Mouse (Mus musculus) megakaryocyte, embryonic 14.5 days (primary cell): ENCODE results near the gene Faim. TPM values are rescaled to one million over a fixed set of nuclear protein-coding genes. Genes with fewer than 3 reads are reported as not detected.

Source experiments
- H3K27me3 ChIP-seq: replicated peaks from 2 replicates; pipeline ENCODE3; 2012; ENCODE audit warnings: inconsistent platforms
- H3K36me3 ChIP-seq: replicated peaks from 2 replicates; pipeline ENCODE3; 2012; ENCODE audit warnings: low read length, inconsistent platforms, mixed read lengths
- H3K4me1 ChIP-seq: 2 replicates; pipeline ENCODE4 v1.6.1; 2012; ENCODE audit warnings: inconsistent platforms
- H3K4me3 ChIP-seq: replicated peaks from 2 replicates; pipeline ENCODE3; 2012; ENCODE audit warnings: moderate library complexity, mild to moderate bottlenecking, inconsistent platforms
- H3K9me3 ChIP-seq: 2 replicates; pipeline ENCODE4 v1.6.1; 2012; ENCODE audit warnings: inconsistent platforms
- FLI1 ChIP-seq: IDR thresholded peaks from 2 replicates; pipeline ENCODE4 v1.6.1; 2012; ENCODE audit warnings: low read length, inconsistent platforms, mixed read lengths
- GATA1 ChIP-seq: IDR thresholded peaks from 3 replicates; pipeline ENCODE4 v1.6.1; 2012; ENCODE audit warnings: mixed read lengths, low read length, inconsistent platforms, borderline replicate concordance
- polyA plus RNA-seq: library from polyadenylated mRNA; stranded (reverse); fragments of >175 nt; gene quantifications from 2 replicates; pipeline ENCODE4 v1.2.3, GENCODE M21; 2012; ENCODE audit warnings: low replicate concordance; ENCODE audit not compliant: insufficient read depth

The Faim gene
- polyA plus RNA-seq, result 16.5 TPM in 1 of 2 replicates, not detected in the other

DNA sequence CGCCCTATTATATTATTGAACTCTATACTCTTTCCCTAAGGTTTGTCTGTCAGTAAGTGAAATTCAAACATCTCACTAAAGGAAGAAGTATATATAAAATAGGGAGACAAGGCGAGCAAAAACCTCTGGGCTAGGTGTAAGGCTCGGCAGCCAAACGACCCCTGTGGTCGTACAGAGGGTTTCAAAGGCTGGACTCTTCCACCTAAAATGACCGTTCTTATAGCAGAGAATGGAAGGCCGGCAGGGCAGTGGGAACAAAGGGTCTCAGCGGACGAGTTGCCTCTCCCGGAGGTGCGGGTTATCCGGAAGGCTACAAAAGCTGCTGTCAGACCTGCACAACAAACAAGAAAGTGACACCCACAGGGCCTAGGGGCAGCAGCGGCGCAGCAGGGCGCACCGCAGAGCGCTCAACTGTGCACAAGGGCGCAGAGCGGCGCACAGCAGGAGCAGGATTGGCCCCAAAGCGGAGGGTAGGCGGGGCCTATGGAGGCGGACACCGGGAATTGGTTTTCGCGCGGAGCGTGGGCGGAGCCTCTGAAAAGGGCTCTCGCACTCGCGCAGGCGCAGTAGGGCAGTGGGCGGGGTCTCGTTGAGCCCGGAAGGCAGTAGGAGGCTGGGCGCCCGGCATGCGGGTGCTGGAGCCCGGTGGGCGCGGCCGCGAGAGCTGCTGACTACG, at the start of gene Faim:
Gene Faim, plus strand, starts transcription at position 574 of the 676 bp plus-strand sequence.
- TF ChIP-seq GATA1 (no peak), FLI1 (no peak; the same call in 1 of the 2 replicates)
- Histone ChIP-seq H3K4me1 (peaks cover 18% of the 10 kb centered on the region), H3K27me3 (peaks cover 22% of the 10 kb centered on the region), H3K4me3 (peak within 1 kb of the TSS; percentile 98), H3K9me3 (no peaks in the 10 kb centered on the region), H3K36me3 (no peaks in the 10 kb centered on the region)

DNA sequence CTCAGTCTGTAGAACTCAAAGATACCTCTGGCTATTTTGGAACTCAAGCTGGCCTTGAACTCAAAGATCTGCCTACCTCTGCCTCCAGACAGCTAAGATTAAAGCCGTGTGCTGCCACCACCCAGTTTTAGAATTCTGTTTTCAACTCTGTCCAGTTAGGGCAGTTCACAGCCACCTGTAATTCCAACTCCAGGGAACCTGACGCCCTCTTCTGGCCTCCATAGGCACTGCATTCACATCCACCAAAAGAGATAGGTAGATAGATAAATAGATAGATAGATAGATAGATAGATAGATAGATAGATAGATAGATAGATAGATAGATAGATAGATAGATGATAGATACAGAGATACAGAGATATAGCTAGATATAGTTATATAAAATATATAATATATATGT, 46.9 kb upstream of the Faim start:
- Histone ChIP-seq H3K4me3 (no peak overlapping the region), H3K36me3 (no peaks in the 10 kb centered on the region), H3K9me3 (no peaks in the 10 kb centered on the region), H3K27me3 (peaks cover 37% of the 10 kb centered on the region), H3K4me1 (no peaks in the 10 kb centered on the region)
- TF ChIP-seq GATA1, result no peak

DNA sequence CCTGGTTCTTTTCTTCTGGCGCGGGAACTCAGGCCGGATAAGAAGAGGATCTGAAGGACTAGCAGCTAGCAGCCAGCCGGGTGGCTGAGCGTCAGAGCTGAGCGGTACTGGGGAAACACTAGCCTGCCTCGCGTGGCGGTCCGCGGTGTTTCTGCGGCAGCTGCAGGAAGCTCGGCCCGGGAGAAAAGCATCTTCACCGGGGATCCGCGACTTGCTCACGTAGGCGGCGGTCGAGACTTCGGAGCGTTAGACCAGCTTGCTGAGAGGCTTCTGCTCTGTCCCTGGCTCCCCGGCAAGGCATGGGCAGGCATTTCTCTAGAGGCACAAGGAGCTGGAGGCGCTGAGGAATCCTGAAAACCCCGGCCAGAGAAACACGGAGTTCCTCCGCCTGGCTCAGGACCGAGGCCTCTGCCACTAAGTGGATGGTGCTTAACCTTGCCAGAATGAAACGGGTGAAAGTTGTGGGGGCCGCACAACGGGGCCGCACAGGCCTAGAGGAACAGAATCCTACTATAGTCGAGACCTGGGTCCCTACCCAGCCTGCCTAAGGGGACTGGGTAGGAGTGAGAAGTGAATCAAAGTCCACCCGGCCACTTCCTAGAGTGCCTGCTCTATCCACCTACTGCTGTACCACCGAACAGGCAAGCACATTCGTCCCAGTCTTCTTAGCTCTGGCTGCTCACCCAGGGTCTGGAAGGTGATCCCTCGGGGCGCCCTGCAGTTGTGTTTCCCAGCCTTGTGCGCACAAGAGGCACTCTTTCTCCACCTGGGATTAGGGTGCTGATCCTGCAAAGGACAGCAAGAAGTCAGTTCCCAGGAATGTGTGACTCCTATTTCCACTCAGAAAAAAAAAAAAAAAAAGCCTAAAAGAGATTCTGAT, 33.8 kb upstream of the Faim start:
- peaks cover 92% of the 10 kb centered on the region for H3K27me3 ChIP-seq
- no peaks in the 10 kb centered on the region for H3K36me3 ChIP-seq
- TF ChIP-seq FLI1, result no peak
- no peak for TF ChIP-seq GATA1
- peaks cover 6% of the 10 kb centered on the region for H3K9me3 ChIP-seq
- H3K4me3 ChIP-seq, result no peak overlapping the region
- H3K4me1 ChIP-seq, result peaks cover 39% of the 10 kb centered on the region

DNA sequence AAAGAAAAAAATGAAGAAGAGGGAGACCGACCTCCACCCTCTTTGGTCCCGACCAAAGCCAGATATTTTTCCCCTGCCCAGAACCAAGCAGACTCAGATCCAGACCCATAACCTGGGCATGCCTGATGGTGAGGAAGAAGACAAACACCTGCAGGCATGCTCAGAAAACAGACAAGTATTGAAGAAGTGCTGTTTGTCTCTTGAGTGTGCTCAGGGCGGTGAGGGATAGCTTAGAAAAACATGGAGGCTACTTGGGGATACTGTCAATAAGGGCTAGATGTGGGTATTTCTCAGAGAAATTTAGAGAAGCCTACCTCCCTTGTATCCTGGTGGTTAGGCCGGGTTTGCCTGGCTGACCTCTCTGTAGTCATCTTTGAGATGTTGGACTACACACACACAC, 32.9 kb upstream of the Faim start:
- Histone ChIP-seq H3K27me3 (peaks cover 96% of the 10 kb centered on the region), H3K36me3 (no peaks in the 10 kb centered on the region), H3K4me3 (no peak overlapping the region), H3K4me1 (peaks cover 39% of the 10 kb centered on the region), H3K9me3 (peaks cover 5% of the 10 kb centered on the region)
- no peak for TF ChIP-seq GATA1
- TF ChIP-seq FLI1, result no peak

DNA sequence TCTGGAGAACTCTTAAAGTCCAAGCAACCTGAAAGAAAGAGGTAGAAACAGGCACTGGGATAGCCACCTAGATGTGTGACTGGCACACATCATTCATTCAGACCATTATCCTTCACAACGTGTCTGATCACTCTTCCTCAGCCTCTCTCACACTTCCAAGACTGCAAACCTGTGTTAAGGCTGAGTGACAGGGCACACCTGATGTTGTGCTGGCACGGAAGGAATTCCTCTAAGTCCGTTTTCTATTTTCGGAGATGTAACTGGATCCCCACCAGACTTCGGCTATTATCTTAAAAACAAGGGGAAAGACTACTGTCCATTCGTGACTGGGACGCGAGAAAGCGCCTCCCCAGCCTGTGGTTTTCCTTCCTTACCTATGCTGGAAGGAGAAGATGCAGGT, 32.3 kb upstream of the Faim start:
- H3K27me3 ChIP-seq, result peaks cover 98% of the 10 kb centered on the region
- TF ChIP-seq FLI1, result no peak
- TF ChIP-seq GATA1, result no peak
- H3K9me3 ChIP-seq, result peaks cover 5% of the 10 kb centered on the region
- peaks cover 39% of the 10 kb centered on the region for H3K4me1 ChIP-seq
- no peak overlapping the region for H3K4me3 ChIP-seq
- no peaks in the 10 kb centered on the region for H3K36me3 ChIP-seq

DNA sequence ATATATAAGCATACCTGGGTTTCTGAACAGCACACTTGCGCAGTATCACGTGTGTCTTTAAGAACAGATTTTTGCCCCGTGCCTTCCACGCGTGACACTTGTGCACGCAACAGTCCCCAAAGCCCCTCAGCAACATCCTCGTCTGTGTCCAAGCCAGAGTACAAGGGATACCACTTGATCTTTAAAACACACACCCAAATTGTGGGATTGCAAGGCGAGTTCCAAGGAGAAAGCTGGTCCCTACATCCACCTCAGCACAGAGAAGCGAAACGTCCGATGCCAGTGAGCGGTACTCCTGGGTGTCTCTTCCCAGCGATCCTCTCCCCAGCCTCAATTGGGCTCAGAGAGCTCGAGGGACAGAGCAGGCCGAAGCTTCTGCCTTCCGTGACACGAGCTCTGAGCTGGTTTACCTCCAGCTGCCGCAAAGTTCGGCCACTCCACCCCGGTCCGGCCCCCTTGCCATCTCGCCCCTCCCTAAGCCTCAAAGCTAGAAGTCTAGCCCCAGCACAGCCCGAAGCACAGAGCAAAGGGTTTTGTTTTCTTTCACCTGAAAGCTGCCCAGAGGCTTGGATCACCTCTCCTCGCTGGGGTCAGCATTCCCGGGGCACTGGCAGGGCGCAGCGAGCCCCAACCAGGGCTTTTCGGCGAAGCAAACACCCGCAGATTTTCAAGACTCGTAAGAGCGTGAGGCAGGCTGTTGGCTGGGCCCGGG, 31.6 kb upstream of the Faim start:
- peaks cover 7% of the 10 kb centered on the region for H3K9me3 ChIP-seq
- no peaks in the 10 kb centered on the region for H3K36me3 ChIP-seq
- H3K4me1 ChIP-seq, result peaks cover 39% of the 10 kb centered on the region
- no peak for TF ChIP-seq FLI1
- no peak for TF ChIP-seq GATA1
- H3K27me3 ChIP-seq, result peaks cover 98% of the 10 kb centered on the region
- peak overlapping the region; percentile 85 for H3K4me3 ChIP-seq

DNA sequence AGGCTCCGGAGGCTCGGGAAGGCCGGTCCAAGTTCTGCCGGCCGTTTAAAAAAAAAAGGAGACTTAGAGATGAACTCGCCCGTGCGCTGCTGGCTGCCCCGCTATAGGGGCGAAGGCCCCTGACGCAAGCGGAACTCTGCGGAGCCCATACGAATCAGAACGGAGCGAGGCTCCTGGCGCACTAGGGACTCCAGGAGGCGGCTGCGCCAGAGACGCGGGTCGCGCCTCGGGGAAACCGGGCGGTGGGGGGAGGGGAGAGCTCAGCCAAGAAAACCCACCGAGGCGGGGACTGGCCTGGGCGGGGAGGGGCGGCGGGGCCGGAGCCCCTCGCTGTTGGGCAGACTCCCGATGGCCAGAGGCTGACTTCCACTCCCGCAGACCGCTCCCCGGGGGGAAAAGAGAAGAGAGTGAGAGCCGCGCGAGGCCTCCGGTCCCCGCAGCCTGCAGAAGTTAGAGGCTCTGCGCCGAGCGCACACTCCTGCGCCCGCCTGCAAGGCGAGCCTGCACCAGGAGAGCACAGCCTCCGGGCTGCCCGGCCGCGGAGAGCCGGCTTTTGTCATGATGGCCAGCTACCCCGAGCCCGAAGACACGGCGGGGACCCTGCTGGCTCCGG, 31.0 kb upstream of the Faim start, which contains the start of gene Foxl2:
Gene Foxl2, plus strand, starts transcription at position 186 of the 613 bp plus-strand sequence.
- Histone ChIP-seq H3K4me1 (peaks cover 39% of the 10 kb centered on the region), H3K4me3 (peak within 1 kb of the TSS; percentile 85), H3K27me3 (peaks cover 100% of the 10 kb centered on the region), H3K36me3 (no peaks in the 10 kb centered on the region), H3K9me3 (peaks cover 6% of the 10 kb centered on the region)
- TF ChIP-seq FLI1 (no peak), GATA1 (no peak)

DNA sequence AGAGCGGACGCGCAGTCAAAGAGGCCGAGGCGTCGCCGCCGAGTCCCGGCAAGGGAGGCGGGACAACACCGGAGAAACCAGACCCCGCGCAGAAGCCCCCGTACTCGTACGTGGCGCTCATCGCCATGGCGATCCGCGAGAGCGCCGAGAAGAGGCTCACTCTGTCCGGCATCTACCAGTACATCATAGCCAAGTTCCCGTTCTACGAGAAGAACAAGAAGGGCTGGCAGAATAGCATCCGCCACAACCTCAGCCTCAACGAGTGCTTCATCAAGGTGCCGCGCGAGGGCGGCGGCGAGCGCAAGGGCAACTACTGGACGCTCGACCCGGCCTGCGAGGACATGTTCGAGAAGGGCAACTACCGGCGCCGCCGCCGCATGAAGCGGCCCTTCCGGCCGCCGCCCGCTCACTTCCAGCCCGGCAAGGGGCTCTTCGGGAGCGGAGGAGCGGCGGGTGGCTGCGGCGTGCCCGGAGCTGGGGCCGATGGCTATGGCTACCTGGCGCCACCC, 30.4 kb upstream of the Faim start:
- Histone ChIP-seq H3K36me3 (no peaks in the 10 kb centered on the region), H3K4me3 (peak overlapping the region; percentile 85), H3K4me1 (peaks cover 39% of the 10 kb centered on the region), H3K9me3 (peaks cover 3% of the 10 kb centered on the region; the same call in 1 of the 2 replicates), H3K27me3 (peaks cover 99% of the 10 kb centered on the region)
- TF ChIP-seq GATA1 (no peak), FLI1 (no peak)
